Mouse (Mus musculus): ENCODE data around the gene Nebl. TPM values are rescaled to one million over a fixed set of nuclear protein-coding genes. Genes with fewer than 3 reads are reported as not detected.

Nebl gene
- polyA plus RNA-seq, 1 experiment, result 1.7 TPM

DNA sequence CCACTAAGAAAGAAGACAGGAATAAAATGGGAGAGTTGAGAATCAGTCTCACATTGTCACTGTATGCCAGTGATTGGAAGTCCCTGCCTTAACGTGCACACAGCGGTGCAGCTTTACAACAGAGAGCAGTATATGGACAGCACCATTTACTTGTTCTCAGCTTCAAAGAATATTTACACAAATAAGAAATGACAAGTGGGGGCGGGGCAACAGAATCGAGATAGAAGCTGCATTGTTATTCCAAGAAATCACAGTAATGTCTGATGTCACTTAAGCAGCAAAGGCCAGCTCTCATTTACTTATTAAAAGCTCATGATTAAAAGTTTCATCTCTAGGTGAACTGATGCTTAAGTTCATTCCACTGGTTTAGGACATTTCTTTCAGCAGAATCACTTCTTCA, 328.8 kb downstream of the Nebl start:
- no peak for TF ChIP-seq POLR2A (IDR thresholded peaks at IDR 0.05; ENCODE audit: control insufficient read depth, low read depth, low read length)
- TF ChIP-seq CTCF (IDR thresholded peaks at IDR 0.05; ENCODE audit: control insufficient read depth, insufficient read depth, insufficient replicate concordance, low read depth, low read length), result no peak
- Histone ChIP-seq H3K27me3 (ENCODE audit: control insufficient read depth, insufficient read depth, low read length) (no peaks in the 10 kb centered on the region), H3K4me3 (ENCODE audit: control insufficient read depth, low read depth, low read length) (no peak overlapping the region), H3K4me1 (ENCODE audit: control insufficient read depth, insufficient read depth, low read length) (no peaks in the 10 kb centered on the region), H3K36me3 (ENCODE audit: control insufficient read depth, insufficient read depth, low read length) (no peaks in the 10 kb centered on the region), H3K27ac (ENCODE audit: control insufficient read depth, insufficient read depth, low read depth, low read length) (no peak overlapping the region)

DNA sequence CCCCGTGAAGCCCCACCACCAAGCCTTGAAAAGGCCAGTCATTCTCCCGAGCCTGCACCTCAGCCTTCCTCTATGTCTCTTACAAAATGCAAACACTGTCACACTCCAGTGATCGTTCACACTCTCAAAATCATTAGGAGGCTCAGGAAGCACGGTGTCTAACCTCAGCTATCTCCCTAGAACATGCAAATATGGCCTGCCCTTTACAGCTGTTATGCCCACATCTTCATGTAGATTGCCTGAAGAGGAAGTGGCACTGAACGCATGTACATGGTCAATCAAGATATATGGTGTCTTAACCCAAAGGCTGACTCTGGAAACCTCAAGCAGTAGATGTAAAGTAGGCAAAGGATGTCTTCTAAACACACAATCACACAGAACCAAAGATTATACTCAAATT, 335.0 kb downstream of the Nebl start:
- Histone ChIP-seq H3K4me3 (ENCODE audit: control insufficient read depth, low read depth, low read length) (no peak overlapping the region), H3K27ac (ENCODE audit: control insufficient read depth, insufficient read depth, low read depth, low read length) (no peak overlapping the region), H3K4me1 (ENCODE audit: control insufficient read depth, insufficient read depth, low read length) (no peaks in the 10 kb centered on the region), H3K27me3 (ENCODE audit: control insufficient read depth, insufficient read depth, low read length) (no peaks in the 10 kb centered on the region), H3K36me3 (ENCODE audit: control insufficient read depth, insufficient read depth, low read length) (no peaks in the 10 kb centered on the region)
- TF ChIP-seq CTCF (IDR thresholded peaks at IDR 0.05; ENCODE audit: control insufficient read depth, insufficient read depth, insufficient replicate concordance, low read depth, low read length) (no peak), POLR2A (IDR thresholded peaks at IDR 0.05; ENCODE audit: control insufficient read depth, low read depth, low read length) (no peak)

DNA sequence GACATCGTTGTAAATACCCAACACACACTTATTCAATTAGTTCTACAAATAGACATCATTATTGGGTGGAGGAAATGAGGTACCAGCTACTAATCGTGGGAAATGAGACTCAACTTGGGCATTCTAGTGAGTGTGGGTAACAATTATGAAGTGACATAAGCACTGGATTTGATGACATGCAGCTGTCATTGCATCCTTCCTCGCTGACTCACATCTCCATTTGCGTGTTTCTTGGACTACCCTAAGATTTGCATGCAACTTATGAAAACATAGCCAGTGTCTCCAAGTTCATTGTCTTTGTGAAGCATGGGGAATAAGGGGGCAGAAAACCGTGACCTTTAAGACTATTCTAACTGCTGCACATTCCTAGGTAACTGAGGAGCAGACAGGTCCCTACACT, 339.9 kb downstream of the Nebl start:
- Histone ChIP-seq H3K4me3 (ENCODE audit: control insufficient read depth, low read depth, low read length) (no peak overlapping the region), H3K27ac (ENCODE audit: control insufficient read depth, insufficient read depth, low read depth, low read length) (no peak overlapping the region), H3K36me3 (ENCODE audit: control insufficient read depth, insufficient read depth, low read length) (no peaks in the 10 kb centered on the region), H3K27me3 (ENCODE audit: control insufficient read depth, insufficient read depth, low read length) (no peaks in the 10 kb centered on the region), H3K4me1 (ENCODE audit: control insufficient read depth, insufficient read depth, low read length) (no peaks in the 10 kb centered on the region)
- TF ChIP-seq POLR2A (IDR thresholded peaks at IDR 0.05; ENCODE audit: control insufficient read depth, low read depth, low read length) (no peak), CTCF (IDR thresholded peaks at IDR 0.05; ENCODE audit: control insufficient read depth, insufficient read depth, insufficient replicate concordance, low read depth, low read length) (no peak)

DNA sequence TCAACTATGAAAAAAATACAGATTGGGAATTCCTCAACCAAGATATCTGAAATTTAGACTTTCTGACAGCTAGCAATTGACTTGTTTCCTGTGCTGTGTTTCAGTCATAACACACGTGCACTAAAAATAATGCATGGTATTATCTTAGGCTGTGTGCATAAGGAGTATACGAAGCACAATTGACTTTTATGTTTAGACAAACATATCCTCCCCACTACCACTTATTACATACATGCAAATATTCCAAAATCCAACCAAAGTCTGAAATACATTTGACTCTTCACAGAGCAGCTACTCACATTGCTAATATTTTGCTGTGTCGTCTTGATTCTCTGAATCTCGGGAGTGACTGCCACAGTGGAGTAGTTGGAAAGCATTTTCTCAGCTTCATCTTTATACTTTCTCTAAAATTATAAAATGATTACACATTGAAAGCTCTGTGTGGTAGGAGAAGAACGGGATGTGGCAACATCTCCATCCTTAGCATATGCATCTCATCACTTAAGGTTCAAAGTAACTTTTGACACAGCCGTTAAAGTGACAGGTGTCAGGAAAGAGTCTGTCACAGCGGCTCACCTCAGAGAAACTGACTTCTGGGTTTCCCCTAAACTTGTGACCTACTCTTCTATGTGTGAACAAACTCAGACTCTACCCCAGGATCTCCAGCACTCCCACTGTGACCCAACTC, 340.6 kb downstream of the Nebl start:
- H3K36me3 ChIP-seq (ENCODE audit: control insufficient read depth, insufficient read depth, low read length), result no peaks in the 10 kb centered on the region
- no peak overlapping the region for H3K27ac ChIP-seq (ENCODE audit: control insufficient read depth, insufficient read depth, low read depth, low read length)

DNA sequence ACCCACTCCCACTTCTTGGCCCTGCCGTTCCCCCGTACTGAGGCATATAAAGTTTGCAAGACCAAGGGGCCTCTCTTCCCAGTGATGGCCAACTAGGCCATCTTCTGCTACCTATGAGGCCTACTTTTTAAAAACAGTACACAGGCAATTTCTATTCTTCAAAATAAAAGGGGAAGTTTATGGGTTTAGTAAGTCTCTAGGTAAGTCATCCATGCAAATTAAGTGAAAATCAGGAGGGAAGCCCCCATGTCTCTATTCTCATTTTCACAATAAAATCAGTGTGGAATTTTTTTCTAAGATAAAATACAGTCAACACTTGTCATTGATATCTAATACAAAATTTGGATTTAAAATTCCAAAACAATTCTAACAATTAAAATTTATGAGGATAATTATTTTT, 341.4 kb downstream of the Nebl start:
- no peak overlapping the region for H3K27ac ChIP-seq (ENCODE audit: control insufficient read depth, insufficient read depth, low read depth, low read length)
- TF ChIP-seq POLR2A (IDR thresholded peaks at IDR 0.05; ENCODE audit: control insufficient read depth, low read depth, low read length) (no peak), CTCF (IDR thresholded peaks at IDR 0.05; ENCODE audit: control insufficient read depth, insufficient read depth, insufficient replicate concordance, low read depth, low read length) (no peak)
- H3K4me3 ChIP-seq (ENCODE audit: control insufficient read depth, low read depth, low read length), result no peak overlapping the region
- no peaks in the 10 kb centered on the region for H3K36me3 ChIP-seq (ENCODE audit: control insufficient read depth, insufficient read depth, low read length)
- H3K4me1 ChIP-seq (ENCODE audit: control insufficient read depth, insufficient read depth, low read length), result no peaks in the 10 kb centered on the region
- no peaks in the 10 kb centered on the region for H3K27me3 ChIP-seq (ENCODE audit: control insufficient read depth, insufficient read depth, low read length)

More for the DNA sequence above, 340.6 kb downstream of the Nebl start:
- TF ChIP-seq CTCF (IDR thresholded peaks at IDR 0.05; ENCODE audit: control insufficient read depth, insufficient read depth, insufficient replicate concordance, low read depth, low read length) (no peak), POLR2A (IDR thresholded peaks at IDR 0.05; ENCODE audit: control insufficient read depth, low read depth, low read length) (no peak)
- Histone ChIP-seq H3K27me3 (ENCODE audit: control insufficient read depth, insufficient read depth, low read length) (no peaks in the 10 kb centered on the region), H3K4me3 (ENCODE audit: control insufficient read depth, low read depth, low read length) (no peak overlapping the region), H3K4me1 (ENCODE audit: control insufficient read depth, insufficient read depth, low read length) (no peaks in the 10 kb centered on the region)

DNA sequence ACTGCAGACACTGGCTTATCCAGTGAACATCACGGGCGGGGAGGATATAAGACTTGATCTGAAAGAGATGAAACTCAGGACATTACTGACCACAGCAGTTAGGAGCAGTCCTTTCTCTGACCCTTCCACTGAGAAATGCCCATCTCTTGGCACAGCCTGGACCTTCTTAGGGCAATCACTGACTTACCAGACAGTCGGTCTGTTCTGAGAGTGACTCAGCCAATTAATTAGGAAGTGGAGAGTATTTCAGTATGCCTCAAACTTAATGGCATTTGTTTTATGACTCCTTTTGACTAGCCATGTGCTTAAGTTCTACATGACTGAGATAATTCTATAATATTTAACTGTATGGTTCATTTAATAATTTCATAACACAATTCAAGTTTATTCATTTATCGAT, 341.9 kb downstream of the Nebl start:
- no peak overlapping the region for H3K4me3 ChIP-seq (ENCODE audit: control insufficient read depth, low read depth, low read length)
- TF ChIP-seq POLR2A (IDR thresholded peaks at IDR 0.05; ENCODE audit: control insufficient read depth, low read depth, low read length) (no peak), CTCF (IDR thresholded peaks at IDR 0.05; ENCODE audit: control insufficient read depth, insufficient read depth, insufficient replicate concordance, low read depth, low read length) (no peak)
- no peaks in the 10 kb centered on the region for H3K4me1 ChIP-seq (ENCODE audit: control insufficient read depth, insufficient read depth, low read length)
- H3K27me3 ChIP-seq (ENCODE audit: control insufficient read depth, insufficient read depth, low read length), result no peaks in the 10 kb centered on the region
- no peaks in the 10 kb centered on the region for H3K36me3 ChIP-seq (ENCODE audit: control insufficient read depth, insufficient read depth, low read length)
- no peak overlapping the region for H3K27ac ChIP-seq (ENCODE audit: control insufficient read depth, insufficient read depth, low read depth, low read length)

DNA sequence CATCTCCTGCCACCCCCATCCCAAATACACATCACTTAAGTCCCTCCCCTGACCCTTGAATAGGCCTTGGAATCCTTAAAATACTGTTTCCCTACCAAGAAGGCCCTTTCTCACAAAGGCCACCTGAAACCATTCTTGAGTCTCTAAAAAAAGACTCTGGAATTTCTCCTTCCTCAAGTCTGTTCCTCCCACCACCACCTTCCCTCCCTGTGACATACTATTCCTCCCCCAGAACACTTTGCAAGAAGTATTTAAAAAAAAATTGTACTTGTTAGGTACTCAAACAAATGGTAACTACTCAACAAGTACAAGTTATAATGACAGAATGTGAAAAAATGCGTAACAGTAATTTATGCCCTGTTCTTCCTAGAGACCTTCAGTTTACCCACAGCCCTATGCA, 349.0 kb downstream of the Nebl start:
- TF ChIP-seq POLR2A (IDR thresholded peaks at IDR 0.05; ENCODE audit: control insufficient read depth, low read depth, low read length) (no peak), CTCF (IDR thresholded peaks at IDR 0.05; ENCODE audit: control insufficient read depth, insufficient read depth, insufficient replicate concordance, low read depth, low read length) (no peak)
- Histone ChIP-seq H3K4me3 (ENCODE audit: control insufficient read depth, low read depth, low read length) (no peak overlapping the region), H3K27me3 (ENCODE audit: control insufficient read depth, insufficient read depth, low read length) (no peaks in the 10 kb centered on the region), H3K27ac (ENCODE audit: control insufficient read depth, insufficient read depth, low read depth, low read length) (no peak overlapping the region), H3K4me1 (ENCODE audit: control insufficient read depth, insufficient read depth, low read length) (no peaks in the 10 kb centered on the region), H3K36me3 (ENCODE audit: control insufficient read depth, insufficient read depth, low read length) (no peaks in the 10 kb centered on the region)
